Mouse (Mus musculus) c-Kit-positive CD71-positive TER-119-positive erythroid progenitor cells, embryonic 14.5 days (primary cell): ENCODE data around the gene Map3k15.

ENCODE experiments used
- DNase-seq: peaks from one replicate; pipeline ENCODE4 v3.0.0-alpha.2; 2013; ENCODE audit warnings: low spot score

Map3k15 gene

DNA sequence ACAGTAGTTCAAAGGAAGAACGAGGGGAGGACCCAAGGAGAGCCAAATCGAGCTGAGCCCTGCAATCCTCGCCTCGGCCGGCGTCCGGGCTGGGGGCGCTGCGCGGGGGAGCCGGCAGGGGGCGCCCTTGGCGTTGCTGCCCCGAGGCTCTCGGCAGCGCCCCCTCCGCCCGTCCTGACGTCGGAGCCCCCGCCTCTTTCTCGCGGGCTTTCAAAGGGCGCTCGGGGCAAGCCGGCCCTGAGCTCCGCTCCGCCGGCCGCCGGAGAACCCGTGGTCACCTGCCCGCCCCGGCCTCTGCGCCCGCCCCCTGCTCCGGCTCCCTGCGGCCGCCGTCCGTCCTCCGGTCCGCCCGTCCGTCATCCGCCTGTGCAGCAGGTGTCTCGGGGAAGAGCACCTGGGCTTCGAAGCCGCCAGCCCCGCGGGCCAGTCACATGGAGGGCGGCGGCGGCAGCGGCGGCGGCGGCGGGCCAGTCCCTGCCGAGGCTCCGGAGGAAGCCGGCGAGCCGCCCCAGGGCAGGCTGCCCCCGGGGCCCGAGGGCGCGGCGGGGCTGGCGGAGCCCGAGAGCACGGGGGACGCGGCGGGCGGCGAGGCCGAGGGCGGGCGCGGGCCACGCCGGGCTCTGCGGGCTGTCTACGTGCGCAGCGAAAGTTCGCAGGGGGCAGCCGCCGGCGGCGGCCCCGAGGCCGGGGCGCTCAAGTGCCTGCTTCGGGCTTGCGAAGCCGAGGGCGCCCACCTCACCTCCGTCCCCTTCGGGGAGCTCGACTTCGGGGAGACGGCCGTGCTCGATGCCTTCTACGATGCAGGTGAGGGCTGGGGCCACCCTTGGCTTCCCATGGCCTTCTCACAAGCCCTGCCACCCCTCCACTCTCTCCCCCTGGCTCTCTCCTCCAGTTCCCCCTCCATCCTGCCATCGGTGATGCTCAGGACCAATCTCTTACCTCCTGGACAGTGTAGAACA lies at the start of gene Map3k15:
Map3k15 (plus strand) TSS at position 432 of the 959 bp plus-strand sequence.
- DNase-seq = peak; percentile 14

DNA sequence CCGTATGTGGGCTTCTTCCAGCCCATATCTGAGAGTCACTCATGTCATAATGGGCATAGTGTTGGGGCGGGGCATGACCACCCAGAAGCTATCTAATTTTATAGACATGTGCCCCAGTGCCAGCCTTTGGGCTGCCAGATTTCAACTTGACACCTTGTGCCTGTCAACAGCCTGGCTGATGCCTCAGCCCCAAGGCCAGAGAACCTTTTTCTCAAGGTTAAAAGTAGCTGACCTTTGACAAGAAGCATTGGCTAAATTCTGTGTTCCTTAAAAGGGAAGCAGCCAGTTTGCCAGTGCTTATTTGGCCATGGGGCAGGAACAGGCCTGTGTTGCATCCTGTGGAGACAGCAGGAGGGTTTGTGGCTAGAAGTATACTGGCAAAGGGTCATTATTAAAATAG lies 45.7 kb upstream of the Map3k15 start:
- no peak for DNase-seq

DNA sequence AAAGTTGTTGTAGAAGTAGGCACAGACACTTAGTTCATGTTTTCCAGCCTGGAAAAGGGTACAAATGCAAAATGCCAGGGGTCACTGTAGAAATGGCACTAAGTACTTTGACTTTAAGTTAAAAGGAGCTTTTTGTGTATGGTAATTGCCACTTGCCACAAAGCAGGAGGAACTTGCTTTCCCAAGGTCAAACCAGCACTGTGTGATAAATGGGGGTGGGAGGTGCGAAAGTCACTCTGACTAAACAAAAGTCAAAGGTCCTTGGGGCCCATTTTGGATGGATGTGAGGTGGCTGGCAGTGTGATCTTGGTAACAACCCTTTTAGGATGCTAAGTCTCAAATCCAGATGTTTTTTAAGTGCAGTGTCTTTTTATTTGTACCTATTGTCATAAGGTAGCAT lies 44.6 kb upstream of the Map3k15 start:
- no peak for DNase-seq

GRCm38 (mm10) chrX:159953546-159954429 lies 34.4 kb upstream of the Map3k15 start:
- DNase-seq = no peak

- no peak for DNase-seq
Observed at GRCm38 (mm10) chrX:159954430-159954779, 33.8 kb upstream of the Map3k15 start.

DNA sequence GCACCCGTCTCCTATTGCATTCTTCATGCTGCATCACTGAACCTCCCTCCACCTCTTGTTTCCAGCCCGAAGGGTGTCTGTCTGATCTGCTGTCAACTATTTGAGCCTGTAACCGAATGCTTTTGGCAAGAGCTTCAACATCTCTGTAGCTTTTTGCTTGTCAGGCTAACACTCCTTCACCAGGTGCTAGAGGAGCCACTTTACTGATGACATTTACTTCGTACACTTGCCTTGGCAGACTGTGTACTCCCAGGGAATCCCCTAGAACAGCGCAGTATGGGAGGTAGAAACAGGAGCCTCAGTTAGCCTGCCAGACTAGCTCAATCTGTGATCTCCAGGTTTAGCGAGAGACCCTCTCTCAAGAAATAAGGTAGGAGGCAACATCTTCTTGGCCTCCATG lies 32.8 kb upstream of the Map3k15 start:
- no peak for DNase-seq

- DNase-seq = no peak
Observed at GRCm38 (mm10) chrX:159961385-159961784, 26.8 kb upstream of the Map3k15 start.

- DNase-seq = peak; percentile 50
Observed at GRCm38 (mm10) chrX:159963273-159963672, 25.0 kb upstream of the Map3k15 start.

DNA sequence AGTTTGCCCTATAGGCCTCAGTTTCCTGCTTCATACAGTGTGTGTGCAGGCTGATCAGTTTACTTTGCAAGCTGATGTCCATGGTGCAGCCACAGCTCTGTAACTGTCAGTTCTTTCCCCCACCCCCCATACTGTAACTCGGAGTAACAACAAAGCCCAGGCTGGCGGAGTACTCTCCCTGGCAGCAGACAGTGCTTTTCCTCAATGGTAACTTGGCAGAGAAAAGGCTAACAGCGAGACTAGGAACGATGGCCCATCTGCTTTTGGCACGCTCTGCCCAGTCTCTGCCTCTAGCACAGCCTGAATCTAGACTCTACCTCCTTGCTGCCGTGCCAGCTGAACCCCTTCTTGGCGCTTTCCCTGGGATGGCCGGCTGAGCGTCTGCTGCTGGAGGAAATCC lies 24.3 kb upstream of the Map3k15 start:
- no peak for DNase-seq

DNA sequence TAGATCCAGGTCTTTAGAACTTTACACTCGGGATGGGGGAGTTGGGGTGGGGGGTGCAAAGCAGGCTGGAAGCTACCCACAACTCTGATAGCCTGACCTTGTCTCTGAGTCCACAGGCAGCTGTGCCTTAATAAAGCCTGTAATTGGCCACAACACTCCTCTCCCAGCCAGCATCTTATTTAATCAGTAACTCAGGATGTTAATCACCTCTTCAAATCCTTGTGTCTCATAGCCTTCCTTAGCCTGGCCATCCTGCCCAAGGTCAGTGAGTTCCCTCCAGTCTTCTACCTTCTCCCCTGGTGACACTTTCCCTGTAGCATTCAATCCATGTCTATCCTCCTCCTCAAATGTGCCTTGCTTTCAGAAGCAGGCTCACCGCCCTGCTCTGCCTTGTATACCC lies 19.2 kb upstream of the Map3k15 start:
- DNase-seq = no peak

- DNase-seq = no peak
Observed at GRCm38 (mm10) chrX:159971091-159971779, 17.0 kb upstream of the Map3k15 start.

DNA sequence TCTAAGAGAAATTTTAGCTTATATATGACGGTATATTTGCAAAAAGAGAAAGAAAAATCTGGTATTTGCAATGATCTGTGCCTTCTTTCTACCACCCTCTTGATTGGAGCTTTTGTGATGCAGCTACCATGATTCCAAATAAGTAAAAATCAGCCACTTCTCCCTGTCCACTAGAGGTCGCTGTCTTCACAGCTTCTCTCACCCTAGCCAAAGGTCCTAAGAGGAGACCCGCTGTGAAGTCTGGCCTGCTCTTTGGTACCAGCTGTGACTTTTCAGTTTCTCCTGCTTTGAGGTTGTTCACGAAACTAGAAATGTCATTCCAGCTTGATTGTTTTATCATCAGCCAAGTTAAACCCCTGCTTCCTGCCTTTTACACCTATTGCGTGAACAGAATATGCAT lies 14.5 kb upstream of the Map3k15 start:
- DNase-seq = peak; percentile 25

- DNase-seq = no peak
Observed at GRCm38 (mm10) chrX:159976243-159976642, 12.0 kb upstream of the Map3k15 start.

DNA sequence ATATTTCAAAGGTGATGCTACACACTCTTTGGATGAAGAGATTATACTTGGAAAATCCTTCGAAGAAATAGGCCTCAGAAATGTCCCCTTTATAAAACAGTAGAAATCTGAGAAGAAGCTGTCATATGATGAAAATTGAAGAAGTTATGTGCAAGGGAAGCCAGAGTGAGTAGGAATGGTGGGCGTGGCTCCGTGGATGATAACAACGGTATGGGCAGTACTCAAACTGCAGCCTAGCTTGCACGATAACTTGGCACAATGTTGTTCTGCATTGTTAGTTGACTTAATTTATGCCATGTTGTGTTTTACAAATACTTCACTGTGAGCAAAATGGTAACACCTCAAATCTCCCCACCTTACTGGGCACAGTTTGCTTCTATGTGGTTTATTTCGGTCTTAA lies 7.6 kb downstream of the Map3k15 start:
- no peak for DNase-seq

GRCm38 (mm10) chrX:160053306-160053705 lies 65.1 kb downstream of the Map3k15 start:
- DNase-seq = no peak

DNA sequence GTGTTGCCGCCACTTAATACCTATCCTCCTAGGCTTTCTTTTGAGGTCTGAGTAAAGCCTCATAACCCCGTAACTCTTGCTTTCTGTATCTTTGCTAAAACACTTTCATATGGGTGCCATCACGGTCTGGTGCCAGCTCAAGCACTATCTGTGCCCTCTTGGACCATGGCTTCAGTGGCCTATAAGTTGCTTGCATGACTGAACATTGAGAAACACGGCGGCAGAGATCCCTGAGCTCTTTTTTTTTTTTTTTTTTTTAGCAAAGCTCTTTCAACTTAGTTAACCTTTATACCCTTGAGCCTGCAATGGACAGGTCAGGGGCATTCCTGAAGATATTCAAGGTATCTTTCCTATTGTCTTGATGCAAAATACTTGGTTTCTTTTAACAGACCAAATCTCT lies 66.4 kb downstream of the Map3k15 start:
- DNase-seq = no peak

DNA sequence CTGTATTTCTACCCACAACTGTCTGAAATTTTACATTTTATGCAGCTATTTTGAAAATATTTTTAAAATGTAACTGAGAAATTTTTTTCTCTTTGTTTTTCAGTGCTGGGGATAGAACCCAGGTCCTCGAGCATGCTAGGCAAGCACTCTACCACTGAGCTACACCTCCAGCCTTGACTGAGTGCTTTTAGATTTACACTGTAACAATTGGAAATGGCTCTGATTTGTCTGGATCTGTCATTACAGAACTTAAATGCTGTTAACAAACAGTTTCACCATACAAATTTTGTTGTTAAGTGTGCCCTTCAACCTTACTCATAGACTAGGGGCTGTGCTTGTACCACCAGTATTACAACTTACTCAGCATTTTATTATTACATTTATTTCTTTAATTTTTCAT lies 103.7 kb downstream of the Map3k15 start:
- no peak for DNase-seq

DNA sequence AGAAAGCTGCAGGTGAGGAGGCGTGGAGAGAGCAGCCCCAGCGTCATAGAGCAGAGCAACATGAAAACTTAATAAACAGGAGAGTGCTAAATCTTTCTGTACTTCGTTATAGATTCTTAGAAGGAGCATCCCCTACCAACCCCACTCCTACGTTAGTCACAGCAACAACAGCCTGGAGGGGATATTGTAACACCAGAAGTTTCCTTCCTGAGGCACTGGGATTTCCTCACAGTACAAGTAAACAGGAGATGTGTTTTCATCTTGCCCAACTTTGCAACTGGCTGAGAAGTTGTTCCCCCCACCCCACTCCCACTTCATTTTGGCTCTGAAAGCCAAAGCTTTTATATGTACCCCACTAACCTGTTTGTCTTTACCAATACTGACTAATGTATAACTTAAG lies 119.6 kb downstream of the Map3k15 start:
- DNase-seq = no peak

GRCm38 (mm10) chrX:160113777-160114176 lies 125.5 kb downstream of the Map3k15 start:
- no peak for DNase-seq

GRCm38 (mm10) chrX:160116074-160116473 lies 127.8 kb downstream of the Map3k15 start:
- no peak for DNase-seq

GRCm38 (mm10) chrX:160116658-160117057 lies 128.4 kb downstream of the Map3k15 start:
- no peak for DNase-seq

DNA sequence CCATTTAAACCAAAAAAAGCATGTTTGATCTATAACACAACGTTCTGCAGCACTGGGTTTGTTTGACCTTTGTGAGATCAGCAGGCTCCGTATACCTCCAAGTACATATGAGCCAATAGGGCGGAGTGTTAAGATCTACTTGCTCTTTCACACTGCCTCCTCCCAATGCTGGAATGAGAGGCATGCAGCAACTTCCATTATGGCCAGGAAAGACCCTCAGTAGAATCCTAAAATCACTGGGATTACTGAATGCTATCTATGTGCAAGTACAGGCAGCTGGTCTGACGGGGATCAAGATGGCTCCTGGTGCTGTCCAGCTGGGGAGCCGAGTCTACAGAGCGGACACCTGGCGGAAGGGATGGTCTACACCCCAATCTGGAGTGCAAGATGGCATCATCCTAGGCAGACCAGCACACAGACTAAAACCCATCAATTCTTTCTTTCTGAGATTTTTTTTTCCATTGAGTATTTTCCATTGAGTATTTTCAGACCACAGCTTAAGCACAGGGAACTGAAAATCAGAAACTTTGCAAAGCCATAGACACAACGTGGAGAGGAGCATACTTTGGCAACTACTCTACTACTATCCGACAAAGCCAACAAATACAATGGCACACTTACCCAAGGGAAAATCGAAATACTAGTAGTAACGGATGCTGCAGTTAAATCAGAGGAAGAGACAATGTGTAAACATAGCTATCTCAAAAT lies 146.1 kb downstream of the Map3k15 start:
- no peak for DNase-seq
